Mouse (Mus musculus) midbrain, embryonic 15.5 days (tissue): Measurements from ENCODE around the gene Evi5l. TPM values are rescaled to one million over a fixed set of nuclear protein-coding genes. Genes with fewer than 3 reads are reported as not detected.

Source experiments
- ATAC-seq: fragments of 200-750 bp; cut with Nextera tagmentation; replicated peaks from 2 replicates; pipeline ENCODE4 v1.8.0; 2017; ENCODE audit warnings: moderate TSS enrichment
- H3K27ac ChIP-seq: fragments of 300-500 bp; sonication (generic); 2 replicates; pipeline ENCODE4 v1.5.1; 2015; ENCODE audit warnings: mild to moderate bottlenecking, inconsistent platforms
- H3K27me3 ChIP-seq: fragments of 300-500 bp; sonication (generic); replicated peaks from 2 replicates; pipeline ENCODE4 v1.6.1; 2015; ENCODE audit warnings: inconsistent platforms
- H3K36me3 ChIP-seq: fragments of 300-500 bp; sonication (generic); replicated peaks from 2 replicates; pipeline ENCODE4 v1.6.1; 2015; ENCODE audit warnings: inconsistent platforms
- H3K4me1 ChIP-seq: fragments of 300-500 bp; sonication (generic); 2 replicates; pipeline ENCODE4 v1.6.1; 2015; ENCODE audit warnings: inconsistent platforms
- H3K4me2 ChIP-seq: fragments of 300-500 bp; sonication (generic); 2 replicates; pipeline ENCODE4 v1.6.1; 2015; ENCODE audit warnings: inconsistent platforms, mild to moderate bottlenecking, moderate library complexity
- H3K4me3 ChIP-seq: fragments of 300-500 bp; sonication (generic); 2 replicates; pipeline ENCODE4 v1.5.1; 2015; ENCODE audit warnings: mild to moderate bottlenecking, inconsistent platforms
- H3K9ac ChIP-seq: fragments of 300-500 bp; sonication (generic); 2 replicates; pipeline ENCODE4 v1.6.1; 2015; ENCODE audit warnings: mild to moderate bottlenecking, inconsistent platforms
- H3K9me3 ChIP-seq: fragments of 300-500 bp; sonication (generic); 2 replicates; pipeline ENCODE4 v1.6.1; 2016; ENCODE audit warnings: inconsistent platforms
- WGBS: fragments of 180-500 bp; shearing (Covaris S2); methylation state at CpG from one replicate; pipeline ENCODE4 v1.1.7; 2015; ENCODE audit warnings: mixed read lengths; 5-methylcytosine and 5-hydroxymethylcytosine counted together
- polyA plus RNA-seq: library from polyadenylated mRNA; unstranded; fragments of >200 nt; fragmentation: Nextera tagmentation; extraction: Ambion mirVana; gene quantifications from 2 replicates; pipeline ENCODE4 v1.2.1, GENCODE M21; 2015

Gene Evi5l
- 128 and 136 TPM in 2 replicates for polyA plus RNA-seq

- Histone ChIP-seq H3K36me3 (no peaks in the 10 kb centered on the region), H3K4me1 (peaks cover 43% of the 10 kb centered on the region), H3K4me2 (peak within 1 kb of the TSS; percentile 71), H3K27ac (peak within 1 kb of the TSS; percentile 88), H3K4me3 (peak within 1 kb of the TSS; percentile 88), H3K9me3 (no peaks in the 10 kb centered on the region), H3K9ac (peak within 1 kb of the TSS; percentile 88), H3K27me3 (no peaks in the 10 kb centered on the region)
- under 1% methylated on average over 51 of the region's 51 CpGs for WGBS
- ATAC-seq = peak; percentile 97
Observed at GRCm38 (mm10) chr8:4165852-4166751, at the start of gene Evi5l. TSS of gene Evi5l (plus strand) at chr8:4166567.

GRCm38 (mm10) chr8:4133798-4134197 is 32.6 kb upstream of the Evi5l start, which contains the start of gene Cd209g:
TSS of gene Cd209g (plus strand) at chr8:4134098.
- 93% methylated on average over 10 of the region's 10 CpGs for WGBS
- no peaks in the 10 kb centered on the region for H3K9me3 ChIP-seq
- no peak within 1 kb of the TSS for H3K4me3 ChIP-seq
- no peaks in the 10 kb centered on the region for H3K36me3 ChIP-seq
- no peaks in the 10 kb centered on the region for H3K27me3 ChIP-seq
- no peaks in the 10 kb centered on the region for H3K4me1 ChIP-seq
- H3K27ac ChIP-seq = no peak within 1 kb of the TSS
- ATAC-seq = no peak
- no peak within 1 kb of the TSS for H3K4me2 ChIP-seq
- no peak within 1 kb of the TSS for H3K9ac ChIP-seq

- H3K27me3 ChIP-seq = no peaks in the 10 kb centered on the region
- no peaks in the 10 kb centered on the region for H3K36me3 ChIP-seq
- peak; percentile 88 for ATAC-seq
- 0 out of 2 replicates have a peak, but pooled peaks cover 4% of the 10 kb centered on the region for H3K4me1 ChIP-seq
- H3K9ac ChIP-seq = no peak overlapping the region
- peak overlapping the region; percentile 28 for H3K4me2 ChIP-seq
- H3K4me3 ChIP-seq = no peak overlapping the region
- H3K27ac ChIP-seq = no peak overlapping the region
- WGBS = 14% methylated on average over 12 of the region's 12 CpGs
- no peaks in the 10 kb centered on the region for H3K9me3 ChIP-seq
Observed at GRCm38 (mm10) chr8:4139660-4140646, 26.4 kb upstream of the Evi5l start.

GRCm38 (mm10) chr8:4141721-4142120 is 24.6 kb upstream of the Evi5l start:
- H3K27ac ChIP-seq = no peak overlapping the region
- H3K36me3 ChIP-seq = no peaks in the 10 kb centered on the region
- H3K4me3 ChIP-seq = no peak overlapping the region
- H3K9ac ChIP-seq = no peak overlapping the region
- 66% methylated on average over 3 of the region's 3 CpGs for WGBS
- H3K4me2 ChIP-seq = no peak overlapping the region
- no peaks in the 10 kb centered on the region for H3K9me3 ChIP-seq
- H3K4me1 ChIP-seq = 0 out of 2 replicates have a peak, but pooled peaks cover 4% of the 10 kb centered on the region
- no peak for ATAC-seq
- H3K27me3 ChIP-seq = no peaks in the 10 kb centered on the region

GRCm38 (mm10) chr8:4147272-4147671 is 19.1 kb upstream of the Evi5l start:
- WGBS = 21% methylated on average over 1 of the region's 1 CpGs
- H3K4me1 ChIP-seq = no peaks in the 10 kb centered on the region
- H3K9me3 ChIP-seq = peaks cover 3% of the 10 kb centered on the region
- H3K4me3 ChIP-seq = no peak overlapping the region
- no peak for ATAC-seq
- H3K4me2 ChIP-seq = no peak overlapping the region
- H3K27ac ChIP-seq = no peak overlapping the region
- H3K36me3 ChIP-seq = no peaks in the 10 kb centered on the region
- no peak overlapping the region for H3K9ac ChIP-seq
- no peaks in the 10 kb centered on the region for H3K27me3 ChIP-seq

- H3K27ac ChIP-seq = no peak overlapping the region
- no peaks in the 10 kb centered on the region for H3K36me3 ChIP-seq
- peaks cover 3% of the 10 kb centered on the region for H3K9me3 ChIP-seq
- H3K4me2 ChIP-seq = no peak overlapping the region
- no peak overlapping the region for H3K9ac ChIP-seq
- H3K27me3 ChIP-seq = no peaks in the 10 kb centered on the region
- no peaks in the 10 kb centered on the region for H3K4me1 ChIP-seq
- ATAC-seq = no peak
- no peak overlapping the region for H3K4me3 ChIP-seq
Observed at GRCm38 (mm10) chr8:4154878-4155277, 11.5 kb upstream of the Evi5l start.

GRCm38 (mm10) chr8:4162786-4163185 is 3.6 kb upstream of the Evi5l start:
- Histone ChIP-seq H3K4me2 (no peak overlapping the region), H3K27ac (no peak overlapping the region)
- no peak for ATAC-seq

GRCm38 (mm10) chr8:4165176-4165851 is 1.1 kb upstream of the Evi5l start:
- 7% methylated on average over 13 of the region's 13 CpGs for WGBS
- H3K4me1 ChIP-seq = peaks cover 37% of the 10 kb centered on the region
- 0 out of 2 replicates have a peak, but pooled peaks have one; percentile 0 for ATAC-seq

More at GRCm38 (mm10) chr8:4162786-4163185, 3.6 kb upstream of the Evi5l start:
- Histone ChIP-seq H3K9ac (no peak overlapping the region), H3K4me1 (peaks cover 12% of the 10 kb centered on the region), H3K4me3 (no peak overlapping the region), H3K27me3 (no peaks in the 10 kb centered on the region), H3K9me3 (no peaks in the 10 kb centered on the region), H3K36me3 (no peaks in the 10 kb centered on the region)
- 71% methylated on average over 4 of the region's 4 CpGs for WGBS

GRCm38 (mm10) chr8:4166881-4167525 is 636 bp downstream of the Evi5l start:
- WGBS = 4% methylated on average over 10 of the region's 10 CpGs
- Histone ChIP-seq H3K27ac (peak overlapping the region; percentile 78), H3K9me3 (no peaks in the 10 kb centered on the region), H3K27me3 (no peaks in the 10 kb centered on the region), H3K4me2 (peak overlapping the region; percentile 71), H3K4me1 (peaks cover 43% of the 10 kb centered on the region), H3K9ac (peak overlapping the region; percentile 88), H3K36me3 (no peaks in the 10 kb centered on the region), H3K4me3 (peak overlapping the region; percentile 88)
- ATAC-seq = peak; percentile 1

More at GRCm38 (mm10) chr8:4165176-4165851, 1.1 kb upstream of the Evi5l start:
- peak overlapping the region; percentile 62 for H3K4me2 ChIP-seq
- H3K27me3 ChIP-seq = no peaks in the 10 kb centered on the region
- H3K9me3 ChIP-seq = no peaks in the 10 kb centered on the region
- peak overlapping the region; percentile 52 for H3K4me3 ChIP-seq
- no peaks in the 10 kb centered on the region for H3K36me3 ChIP-seq
- H3K9ac ChIP-seq = peak overlapping the region; percentile 58
- H3K27ac ChIP-seq = peak overlapping the region; percentile 88

- 91% methylated on average over 1 of the region's 1 CpGs for WGBS
- H3K4me2 ChIP-seq = peak overlapping the region; percentile 71
- H3K9me3 ChIP-seq = no peaks in the 10 kb centered on the region
- no peak overlapping the region for H3K9ac ChIP-seq
- H3K36me3 ChIP-seq = no peaks in the 10 kb centered on the region
- H3K4me3 ChIP-seq = peak overlapping the region; percentile 88; the same call in 1 of the 2 replicates
- no peak for ATAC-seq
- H3K27me3 ChIP-seq = no peaks in the 10 kb centered on the region
- H3K27ac ChIP-seq = no peak overlapping the region
- H3K4me1 ChIP-seq = peaks cover 43% of the 10 kb centered on the region
Observed at GRCm38 (mm10) chr8:4167918-4168317, 1.6 kb downstream of the Evi5l start.

- peaks cover 10% of the 10 kb centered on the region for H3K36me3 ChIP-seq
- 69% methylated on average over 3 of the region's 3 CpGs for WGBS
- no peak overlapping the region for H3K4me3 ChIP-seq
- no peaks in the 10 kb centered on the region for H3K9me3 ChIP-seq
- H3K9ac ChIP-seq = no peak overlapping the region
- H3K27me3 ChIP-seq = no peaks in the 10 kb centered on the region
- ATAC-seq = no peak
- no peak overlapping the region for H3K27ac ChIP-seq
- H3K4me1 ChIP-seq = peaks cover 34% of the 10 kb centered on the region
- H3K4me2 ChIP-seq = no peak overlapping the region
Observed at GRCm38 (mm10) chr8:4172486-4172885, 6.1 kb downstream of the Evi5l start.
